Mouse (Mus musculus) neural tube, embryonic 13.5 days (tissue): ENCODE data around the gene Mon2. TPM values are rescaled to one million over a fixed set of nuclear protein-coding genes. Genes with fewer than 3 reads are reported as not detected.

Experiments used
- ATAC-seq: fragments of 200-750 bp; cut with Nextera tagmentation; 2 replicates; pipeline ENCODE4 v1.8.0; 2017; ENCODE audit warnings: low read depth, mild to moderate bottlenecking, moderate TSS enrichment, moderate library complexity
- H3K27ac ChIP-seq: fragments of 300-500 bp; sonication (generic); replicated peaks from 2 replicates; pipeline ENCODE4 v1.5.1; 2015; ENCODE audit warnings: moderate library complexity, mild to moderate bottlenecking, inconsistent platforms
- H3K27me3 ChIP-seq: fragments of 300-500 bp; sonication (generic); 2 replicates; pipeline ENCODE4 v1.6.1; 2015; ENCODE audit warnings: mild to moderate bottlenecking, inconsistent platforms
- H3K36me3 ChIP-seq: fragments of 300-500 bp; sonication (generic); 2 replicates; pipeline ENCODE4 v1.6.1; 2015; ENCODE audit warnings: mild to moderate bottlenecking, inconsistent platforms
- H3K4me1 ChIP-seq: fragments of 300-500 bp; sonication (generic); replicated peaks from 2 replicates; pipeline ENCODE4 v1.6.1; 2015; ENCODE audit warnings: inconsistent platforms
- H3K4me2 ChIP-seq: fragments of 300-500 bp; sonication (generic); 2 replicates; pipeline ENCODE4 v1.6.1; 2015; ENCODE audit warnings: inconsistent platforms, mild to moderate bottlenecking, moderate library complexity
- H3K4me3 ChIP-seq: fragments of 300-500 bp; sonication (generic); 2 replicates; pipeline ENCODE4 v1.5.1; 2015; ENCODE audit warnings: mild to moderate bottlenecking, inconsistent platforms
- H3K9ac ChIP-seq: fragments of 300-500 bp; sonication (generic); 2 replicates; pipeline ENCODE4 v1.6.1; 2015; ENCODE audit warnings: moderate library complexity, mild to moderate bottlenecking, inconsistent platforms
- H3K9me3 ChIP-seq: fragments of 300-500 bp; sonication (generic); 2 replicates; pipeline ENCODE4 v1.6.1; 2016; ENCODE audit warnings: inconsistent platforms
- WGBS: fragments of 180-500 bp; shearing (Covaris S2); methylation state at CpG from one replicate; pipeline ENCODE4 v1.1.7; 2015; 5-methylcytosine and 5-hydroxymethylcytosine counted together
- polyA plus RNA-seq: library from polyadenylated mRNA; unstranded; fragments of >200 nt; fragmentation: Nextera tagmentation; extraction: Ambion mirVana; gene quantifications from 2 replicates; pipeline ENCODE4 v1.2.1, GENCODE M21; 2015

Mon2 gene
- polyA plus RNA-seq, 1 experiment from 2014 or later = 26.7 TPM

DNA sequence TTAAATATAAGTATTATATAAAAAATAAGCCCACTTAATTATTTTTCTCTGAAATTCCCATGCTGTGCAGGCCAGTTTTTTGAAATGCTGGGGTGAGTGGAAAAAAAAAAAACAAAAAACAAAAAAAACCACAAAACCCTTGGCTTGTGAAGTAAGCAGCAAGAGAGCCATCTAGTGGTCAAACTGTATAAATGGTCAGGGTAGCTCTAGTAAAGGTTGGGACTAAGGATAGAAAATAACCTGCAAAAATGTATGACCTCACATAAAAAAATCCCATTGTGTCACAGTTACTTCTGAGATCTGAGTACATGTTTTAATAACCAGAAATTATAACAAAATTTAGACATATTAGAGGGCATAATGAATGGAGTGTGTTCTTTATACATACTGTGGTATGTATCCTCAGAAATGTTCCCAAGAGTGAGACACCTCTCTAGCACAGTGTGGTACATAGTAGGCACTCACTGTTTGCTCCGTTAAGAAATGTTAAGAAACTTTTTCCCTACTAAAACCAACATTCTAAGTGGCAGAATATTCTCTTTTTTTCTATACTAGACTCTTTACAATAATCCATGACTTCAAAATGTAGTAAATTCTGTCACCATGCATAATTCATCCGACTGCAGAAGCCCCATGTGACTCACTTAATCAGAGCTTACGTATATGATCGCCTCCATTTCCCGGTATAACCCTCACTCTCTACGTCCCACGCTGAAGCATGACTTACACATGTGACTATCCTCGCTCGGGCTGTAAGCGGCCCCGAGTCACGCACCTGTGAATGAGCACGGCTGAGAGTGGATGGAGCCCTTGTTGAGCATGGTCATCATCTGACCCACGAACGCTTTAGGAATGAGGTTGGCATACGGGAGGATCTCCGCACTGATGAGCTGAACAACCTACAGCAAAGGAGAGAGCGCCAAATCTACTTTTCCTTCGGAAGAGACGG is 70.8 kb downstream of the Mon2 start:
- no peaks in the 10 kb centered on the region for H3K27me3 ChIP-seq
- H3K9me3 ChIP-seq = no peaks in the 10 kb centered on the region
- no peaks in the 10 kb centered on the region; the same call in 1 of the 2 replicates for H3K4me1 ChIP-seq
- H3K4me3 ChIP-seq = no peak overlapping the region
- ATAC-seq = peak; percentile 61; the same call in 1 of the 2 replicates
- H3K9ac ChIP-seq = no peak overlapping the region
- 88% methylated on average over 20 of the region's 20 CpGs for WGBS
- H3K36me3 ChIP-seq = peaks cover 60% of the 10 kb centered on the region
- no peak overlapping the region for H3K27ac ChIP-seq
- H3K4me2 ChIP-seq = no peak overlapping the region

DNA sequence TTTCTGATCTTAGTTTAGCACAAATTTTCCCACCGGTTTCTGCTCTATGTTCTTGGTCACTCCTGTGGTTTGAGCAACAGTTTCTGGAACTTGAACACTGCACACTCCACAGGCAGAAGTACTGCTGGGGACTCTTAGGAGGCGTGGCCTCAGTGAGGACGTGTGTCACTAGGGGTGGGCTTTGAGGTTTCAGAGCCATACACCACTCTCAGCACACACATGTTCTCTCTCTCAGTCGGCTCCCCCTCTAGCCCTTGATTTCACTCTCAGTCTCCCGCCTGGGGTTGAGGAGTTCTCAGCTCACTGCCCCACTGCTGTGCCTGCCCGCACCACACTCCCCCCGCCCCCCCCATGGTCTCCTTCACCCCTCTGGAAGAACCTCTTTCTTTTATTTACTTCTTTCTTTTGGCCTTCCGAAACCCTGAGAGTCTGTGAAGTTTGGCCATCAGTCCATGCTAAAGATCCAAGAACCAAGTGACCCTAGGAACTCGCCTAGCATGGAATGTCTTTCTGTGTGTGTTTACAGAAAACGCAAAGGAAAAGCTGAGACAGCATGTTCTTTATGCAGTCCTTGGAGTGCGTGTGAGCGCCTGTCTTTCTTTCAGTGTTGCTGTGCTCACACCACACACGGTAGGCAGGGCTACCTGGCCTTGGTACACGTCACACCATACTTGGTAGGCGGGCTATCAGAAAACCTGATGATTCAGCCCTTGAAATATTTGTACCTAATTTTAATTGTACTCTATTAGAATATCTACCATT is 71.6 kb downstream of the Mon2 start:
- ATAC-seq = peak; percentile 79
- Histone ChIP-seq H3K4me3 (no peak overlapping the region), H3K27me3 (no peaks in the 10 kb centered on the region), H3K4me2 (no peak overlapping the region), H3K9me3 (no peaks in the 10 kb centered on the region), H3K4me1 (no peaks in the 10 kb centered on the region; the same call in 1 of the 2 replicates), H3K9ac (no peak overlapping the region), H3K27ac (no peak overlapping the region), H3K36me3 (peaks cover 61% of the 10 kb centered on the region)
- WGBS = 77% methylated on average over 15 of the region's 15 CpGs

- Histone ChIP-seq H3K4me2 (no peak overlapping the region), H3K9me3 (no peaks in the 10 kb centered on the region), H3K27me3 (no peaks in the 10 kb centered on the region), H3K4me1 (no peaks in the 10 kb centered on the region; the same call in 1 of the 2 replicates), H3K27ac (no peak overlapping the region), H3K9ac (no peak overlapping the region), H3K4me3 (no peak overlapping the region), H3K36me3 (peaks cover 69% of the 10 kb centered on the region)
- ATAC-seq = no peak
- WGBS = 82% methylated on average over 1 of the region's 1 CpGs
Measured at GRCm38 (mm10) chr10:123001985-123002384, 74.3 kb downstream of the Mon2 start.

DNA sequence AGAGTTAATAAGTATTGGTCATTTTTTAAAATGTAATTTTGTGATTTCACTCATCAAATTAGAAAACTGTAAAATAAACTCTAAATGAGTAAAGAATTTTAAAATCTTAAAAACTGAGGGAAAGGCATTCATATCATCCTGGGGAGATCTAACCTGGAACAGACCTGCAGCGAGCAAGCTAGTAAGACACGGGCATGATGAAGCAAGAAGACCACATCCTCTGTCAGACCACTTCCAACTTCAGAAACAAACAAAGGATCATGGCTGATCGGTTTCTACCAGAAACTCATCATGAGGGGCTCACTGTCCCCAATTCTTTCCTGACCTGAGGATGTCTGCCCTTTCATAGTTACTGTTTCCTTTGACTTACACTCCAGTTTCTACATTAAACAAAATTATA is 74.9 kb downstream of the Mon2 start:
- H3K27ac ChIP-seq = no peak overlapping the region
- H3K4me2 ChIP-seq = no peak overlapping the region
- no peaks in the 10 kb centered on the region for H3K9me3 ChIP-seq
- WGBS = 93% methylated on average over 3 of the region's 3 CpGs
- peaks cover 76% of the 10 kb centered on the region for H3K36me3 ChIP-seq
- no peak overlapping the region for H3K9ac ChIP-seq
- no peaks in the 10 kb centered on the region; the same call in 1 of the 2 replicates for H3K4me1 ChIP-seq
- no peak overlapping the region for H3K4me3 ChIP-seq
- no peak for ATAC-seq
- no peaks in the 10 kb centered on the region for H3K27me3 ChIP-seq

GRCm38 (mm10) chr10:122999356-122999755 is 76.9 kb downstream of the Mon2 start:
- Histone ChIP-seq H3K27me3 (no peaks in the 10 kb centered on the region), H3K27ac (no peak overlapping the region), H3K9ac (no peak overlapping the region), H3K9me3 (no peaks in the 10 kb centered on the region), H3K36me3 (peaks cover 84% of the 10 kb centered on the region), H3K4me3 (no peak overlapping the region), H3K4me2 (no peak overlapping the region), H3K4me1 (no peaks in the 10 kb centered on the region)
- no peak for ATAC-seq
- 83% methylated on average over 6 of the region's 6 CpGs for WGBS

DNA sequence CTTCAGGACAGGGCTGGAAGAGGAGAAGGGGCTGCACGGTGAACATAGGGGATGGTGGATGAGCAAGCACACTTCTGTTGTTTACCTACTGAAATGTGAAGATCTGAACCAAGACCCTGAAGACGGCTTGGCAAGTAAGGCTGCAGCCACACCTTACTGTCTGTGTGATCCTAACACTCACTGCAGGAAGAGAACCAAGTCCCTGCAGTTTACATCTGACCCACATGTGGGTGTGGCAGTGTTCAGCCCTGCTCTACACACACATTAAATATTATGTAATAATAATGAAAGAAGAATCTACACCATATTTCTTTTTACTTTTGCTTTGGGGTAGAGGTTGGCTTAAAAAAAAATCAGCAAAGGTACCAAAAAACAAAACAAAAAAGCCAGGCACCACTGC is 78.5 kb downstream of the Mon2 start:
- Histone ChIP-seq H3K9ac (no peak overlapping the region), H3K4me3 (no peak overlapping the region), H3K4me1 (no peaks in the 10 kb centered on the region), H3K4me2 (no peak overlapping the region), H3K27ac (no peak overlapping the region), H3K27me3 (no peaks in the 10 kb centered on the region), H3K36me3 (peaks cover 80% of the 10 kb centered on the region), H3K9me3 (no peaks in the 10 kb centered on the region)
- WGBS = 97% methylated on average over 2 of the region's 2 CpGs
- no peak for ATAC-seq

DNA sequence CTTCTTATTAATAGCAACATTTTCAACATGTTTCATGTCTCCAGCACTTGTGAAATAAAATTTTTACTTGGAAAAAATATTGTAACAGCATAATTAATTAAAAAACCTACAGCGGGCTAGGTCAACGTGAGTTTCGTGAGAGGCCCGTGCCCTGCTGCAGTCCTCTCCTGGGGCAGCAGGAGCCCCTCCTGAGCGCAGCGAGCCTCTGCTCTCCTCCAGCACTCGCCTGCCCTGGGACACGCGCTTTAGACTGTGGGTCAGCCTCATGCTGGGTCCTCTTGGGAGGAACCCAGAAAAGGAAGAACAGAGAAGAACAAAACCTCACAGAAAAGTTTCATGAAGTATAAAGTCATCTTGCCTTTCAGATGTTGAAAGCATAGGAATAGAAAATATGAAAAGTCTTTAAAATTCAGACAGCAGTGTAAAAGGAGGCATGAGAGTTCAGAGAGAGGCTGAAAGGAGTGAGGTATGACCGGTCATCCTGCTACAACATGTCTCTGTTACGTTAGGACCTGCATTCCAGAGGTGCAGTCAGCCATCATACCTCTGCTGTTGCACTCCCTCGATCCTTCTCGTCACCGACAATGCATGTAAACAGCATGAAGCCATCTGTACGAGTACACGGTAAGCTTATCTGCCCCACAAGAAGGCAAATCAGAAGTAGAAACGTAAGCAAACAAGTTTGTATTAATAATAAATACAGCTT is 81.8 kb downstream of the Mon2 start:
- Histone ChIP-seq H3K4me1 (no peaks in the 10 kb centered on the region), H3K27ac (no peak overlapping the region), H3K36me3 (peaks cover 76% of the 10 kb centered on the region), H3K27me3 (no peaks in the 10 kb centered on the region), H3K4me3 (no peak overlapping the region), H3K9me3 (no peaks in the 10 kb centered on the region), H3K9ac (no peak overlapping the region), H3K4me2 (no peak overlapping the region)
- ATAC-seq = no peak
- 81% methylated on average over 17 of the region's 17 CpGs for WGBS

GRCm38 (mm10) chr10:122991648-122992047 is 84.7 kb downstream of the Mon2 start:
- Histone ChIP-seq H3K4me2 (no peak overlapping the region), H3K27ac (peak overlapping the region; percentile 61), H3K9ac (no peak overlapping the region), H3K27me3 (no peaks in the 10 kb centered on the region), H3K36me3 (peaks cover 47% of the 10 kb centered on the region), H3K9me3 (no peaks in the 10 kb centered on the region), H3K4me3 (no peak overlapping the region), H3K4me1 (peaks cover 14% of the 10 kb centered on the region)
- WGBS = 92% methylated on average over 9 of the region's 9 CpGs
- ATAC-seq = no peak

DNA sequence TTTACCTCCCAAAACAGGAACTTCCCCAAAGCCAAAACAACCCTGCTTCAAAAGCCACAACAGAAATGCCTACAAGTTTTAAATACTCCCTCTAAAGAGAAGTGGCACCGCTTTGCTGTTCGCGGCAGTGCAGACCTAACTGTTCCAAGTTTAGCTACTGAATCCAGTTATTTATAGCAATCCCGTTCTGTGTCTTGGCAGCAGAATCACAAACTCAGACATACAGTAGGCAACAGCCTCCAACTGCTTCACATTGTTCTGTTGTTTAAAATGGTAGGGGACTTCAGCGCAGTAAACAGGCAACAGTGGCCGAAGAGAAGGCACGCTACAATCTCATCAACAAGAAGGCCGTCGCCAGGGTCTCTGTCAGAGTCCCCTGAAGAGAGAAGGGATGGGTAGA is 85.3 kb downstream of the Mon2 start:
- ATAC-seq = no peak
- WGBS = 82% methylated on average over 9 of the region's 9 CpGs
- H3K27ac ChIP-seq = peak overlapping the region; percentile 61

GRCm38 (mm10) chr10:122990606-122991005 is 85.7 kb downstream of the Mon2 start:
- H3K9me3 ChIP-seq = no peaks in the 10 kb centered on the region
- no peak overlapping the region for H3K4me3 ChIP-seq
- H3K9ac ChIP-seq = no peak overlapping the region
- no peak overlapping the region for H3K4me2 ChIP-seq
- ATAC-seq = no peak
- no peaks in the 10 kb centered on the region for H3K27me3 ChIP-seq
- 95% methylated on average over 6 of the region's 6 CpGs for WGBS
- H3K36me3 ChIP-seq = peaks cover 36% of the 10 kb centered on the region
- H3K27ac ChIP-seq = peak overlapping the region; percentile 61; the same call in 1 of the 2 replicates
- peaks cover 15% of the 10 kb centered on the region for H3K4me1 ChIP-seq

More for the DNA sequence above, 85.3 kb downstream of the Mon2 start:
- Histone ChIP-seq H3K36me3 (peaks cover 41% of the 10 kb centered on the region), H3K4me3 (no peak overlapping the region), H3K9ac (no peak overlapping the region), H3K4me1 (peaks cover 15% of the 10 kb centered on the region), H3K27me3 (no peaks in the 10 kb centered on the region), H3K4me2 (no peak overlapping the region), H3K9me3 (no peaks in the 10 kb centered on the region)

DNA sequence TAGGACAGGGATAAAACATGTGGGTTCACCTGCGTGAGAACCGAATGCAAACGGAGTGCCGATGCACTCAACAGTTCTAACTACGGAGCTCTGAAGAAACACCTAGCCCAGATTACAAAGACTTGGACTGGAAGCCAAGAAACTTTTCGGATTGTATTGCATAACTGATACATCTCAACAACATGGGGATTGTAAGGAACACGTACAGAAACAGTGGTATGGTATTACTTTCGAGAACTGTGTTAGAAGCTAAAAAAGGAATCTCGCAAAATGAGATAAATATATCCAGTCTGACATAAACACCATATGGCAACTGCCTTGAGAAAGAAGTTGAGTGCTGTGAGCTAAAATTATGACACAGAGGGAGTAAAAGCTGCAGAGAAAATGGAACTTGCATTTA is 86.4 kb downstream of the Mon2 start:
- H3K9ac ChIP-seq = no peak overlapping the region
- no peaks in the 10 kb centered on the region for H3K27me3 ChIP-seq
- no peak overlapping the region for H3K4me2 ChIP-seq
- H3K9me3 ChIP-seq = no peaks in the 10 kb centered on the region
- peaks cover 30% of the 10 kb centered on the region for H3K36me3 ChIP-seq
- no peak overlapping the region for H3K4me3 ChIP-seq
- ATAC-seq = no peak
- peaks cover 15% of the 10 kb centered on the region for H3K4me1 ChIP-seq
- H3K27ac ChIP-seq = no peak overlapping the region
- 95% methylated on average over 9 of the region's 9 CpGs for WGBS

DNA sequence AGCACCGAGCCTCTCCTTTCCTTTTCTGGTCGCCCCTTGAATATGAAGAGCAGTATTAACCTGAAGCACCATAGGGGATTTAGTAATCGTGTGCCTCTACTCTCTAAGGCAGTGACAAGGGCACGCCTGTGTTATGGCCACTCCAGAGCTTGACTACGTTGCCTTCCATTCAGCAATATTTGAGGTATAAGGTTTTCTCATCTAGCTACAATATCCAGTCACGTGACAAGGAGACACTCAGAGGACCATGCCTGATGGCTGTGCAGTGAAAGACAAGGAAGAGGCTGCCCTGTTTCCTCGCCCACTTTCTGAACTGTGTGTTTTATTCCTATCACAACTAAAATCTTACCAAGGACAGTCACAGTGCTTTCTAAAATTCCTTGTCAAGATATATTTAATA is 87.9 kb downstream of the Mon2 start:
- Histone ChIP-seq H3K27me3 (no peaks in the 10 kb centered on the region), H3K36me3 (peaks cover 20% of the 10 kb centered on the region), H3K27ac (peak overlapping the region; percentile 11; the same call in 1 of the 2 replicates), H3K9me3 (no peaks in the 10 kb centered on the region), H3K4me2 (no peak overlapping the region), H3K4me1 (peaks cover 26% of the 10 kb centered on the region), H3K4me3 (no peak overlapping the region), H3K9ac (no peak overlapping the region)
- no peak for ATAC-seq
- WGBS = 82% methylated on average over 7 of the region's 7 CpGs
